Mouse (Mus musculus) limb, embryonic 11.5 days (tissue): Measurements from ENCODE around the gene Gabrb2. TPM values are rescaled to one million over a fixed set of nuclear protein-coding genes. Genes with fewer than 3 reads are reported as not detected.

ENCODE experiments used
- ATAC-seq: fragments of 200-750 bp; cut with Nextera tagmentation; 2 replicates; pipeline ENCODE4 v1.8.0; 2017; ENCODE audit warnings: low read depth; ENCODE audit not compliant: insufficient number of reproducible peaks, low FRiP score, low TSS enrichment
- DNase-seq: peaks from one replicate; pipeline ENCODE4 v3.0.0-alpha.2; 2015; ENCODE audit warnings: low spot score
- H3K27ac ChIP-seq: fragments of 300-500 bp; sonication (generic); replicated peaks from 2 replicates; pipeline ENCODE4 v1.5.1; 2014; ENCODE audit warnings: low read depth, mild to moderate bottlenecking, low read length
- H3K27me3 ChIP-seq: fragments of 300-500 bp; sonication (generic); 2 replicates; pipeline ENCODE4 v1.6.1; 2014; ENCODE audit warnings: mild to moderate bottlenecking, low read length, mixed read lengths; ENCODE audit not compliant: control insufficient read depth, insufficient read depth
- H3K36me3 ChIP-seq: fragments of 300-500 bp; sonication (generic); 2 replicates; pipeline ENCODE4 v1.6.1; 2014; ENCODE audit warnings: mild to moderate bottlenecking, low read length, moderate library complexity, mixed read lengths; ENCODE audit not compliant: control insufficient read depth, insufficient read depth
- H3K4me1 ChIP-seq: fragments of 300-500 bp; sonication (generic); 2 replicates; pipeline ENCODE4 v1.6.1; 2014; ENCODE audit warnings: low read length, mixed read lengths; ENCODE audit not compliant: control insufficient read depth, insufficient read depth
- H3K4me2 ChIP-seq: fragments of 300-500 bp; sonication (generic); 2 replicates; pipeline ENCODE4 v1.6.1; 2014; ENCODE audit warnings: low read depth, mild to moderate bottlenecking, moderate library complexity; ENCODE audit not compliant: severe bottlenecking
- H3K4me3 ChIP-seq: fragments of 300-500 bp; sonication (generic); 2 replicates; pipeline ENCODE4 v1.5.1; 2014; ENCODE audit warnings: low read depth, low read length
- H3K9ac ChIP-seq: fragments of 300-500 bp; sonication (generic); 2 replicates; pipeline ENCODE4 v1.6.1; 2014; ENCODE audit warnings: mild to moderate bottlenecking, low read length
- H3K9me3 ChIP-seq: fragments of 300-500 bp; sonication (generic); 2 replicates; pipeline ENCODE4 v1.6.1; 2016; ENCODE audit warnings: low read length; ENCODE audit not compliant: control insufficient read depth
- WGBS: fragments of 180-500 bp; shearing (Covaris S2); extraction: QIAGEN DNeasy Blood & Tissue Kit; methylation state at CpG from one replicate; pipeline ENCODE4 v1.1.7; 2014; 5-methylcytosine and 5-hydroxymethylcytosine counted together
- polyA plus RNA-seq: library from polyadenylated mRNA; unstranded; fragments of >200 nt; fragmentation: Nextera tagmentation; extraction: Ambion mirVana; gene quantifications from 2 replicates; pipeline ENCODE4 v1.2.1, GENCODE M21; 2014

Gene Gabrb2
- polyA plus RNA-seq, 1 experiment from 2014 or later, result 0.49 TPM

DNA sequence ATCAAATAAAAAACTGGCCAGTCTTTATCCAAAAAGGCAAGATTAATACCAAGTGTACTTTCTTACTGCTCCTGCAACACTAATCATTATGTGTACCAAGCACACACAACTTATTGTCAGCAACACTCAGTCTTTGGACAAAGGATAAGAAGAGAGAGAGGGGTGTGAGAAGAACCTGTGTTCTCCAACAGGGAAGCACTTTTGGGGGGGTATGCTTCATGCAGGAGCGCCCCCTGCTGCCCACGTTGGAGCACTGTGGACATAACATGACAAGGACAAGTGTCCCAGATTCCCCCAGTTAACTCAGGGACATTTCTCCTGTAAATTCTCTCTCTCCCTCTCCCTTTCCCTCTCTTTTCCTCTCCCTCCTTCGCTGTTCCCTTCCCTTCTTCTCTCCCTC lies 3.7 kb downstream of the Gabrb2 start:
- no peak overlapping the region for H3K4me3 ChIP-seq
- 0% methylated on average over 3 of the region's 3 CpGs for WGBS

GRCm38 (mm10) chr11:42431495-42431894 lies 11.9 kb downstream of the Gabrb2 start:
- H3K36me3 ChIP-seq, result no peaks in the 10 kb centered on the region
- no peak overlapping the region for H3K27ac ChIP-seq
- no peaks in the 10 kb centered on the region for H3K4me1 ChIP-seq
- no peaks in the 10 kb centered on the region for H3K27me3 ChIP-seq
- DNase-seq (no peak), ATAC-seq (no peak)
- no peak overlapping the region for H3K9ac ChIP-seq
- no peak overlapping the region for H3K4me3 ChIP-seq
- no peak overlapping the region for H3K4me2 ChIP-seq
- no peaks in the 10 kb centered on the region for H3K9me3 ChIP-seq

More for the DNA sequence above, 3.7 kb downstream of the Gabrb2 start:
- Histone ChIP-seq H3K9ac (no peak overlapping the region), H3K27me3 (no peaks in the 10 kb centered on the region), H3K9me3 (no peaks in the 10 kb centered on the region), H3K27ac (no peak overlapping the region), H3K4me2 (no peak overlapping the region), H3K4me1 (no peaks in the 10 kb centered on the region), H3K36me3 (no peaks in the 10 kb centered on the region)
- ATAC-seq, result no peak
- DNase-seq, result peak; percentile 66

DNA sequence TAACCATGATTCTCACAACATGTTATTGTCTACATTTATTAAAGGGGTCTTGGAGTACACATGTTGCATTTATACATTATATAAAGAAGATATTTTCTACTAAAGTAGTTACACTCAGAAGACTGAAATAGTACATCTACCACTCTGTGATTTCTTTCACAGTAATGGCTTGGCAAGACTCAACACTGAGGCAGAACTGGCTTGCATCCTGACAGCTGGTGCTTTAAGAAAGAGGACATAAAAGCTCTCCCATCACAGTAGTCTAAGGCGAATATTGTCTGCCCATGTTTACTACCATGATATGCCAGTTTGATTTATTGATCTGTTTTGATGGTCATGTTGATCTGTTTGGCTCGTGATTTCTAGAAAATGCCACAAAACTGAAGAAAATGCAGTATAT lies 19.4 kb downstream of the Gabrb2 start:
- Histone ChIP-seq H3K9ac (no peak overlapping the region), H3K4me1 (no peaks in the 10 kb centered on the region), H3K27me3 (no peaks in the 10 kb centered on the region), H3K4me2 (no peak overlapping the region), H3K36me3 (no peaks in the 10 kb centered on the region), H3K27ac (no peak overlapping the region), H3K4me3 (no peak overlapping the region), H3K9me3 (no peaks in the 10 kb centered on the region)
- ATAC-seq, result no peak
- WGBS, result 87% methylated on average over 2 of the region's 2 CpGs
- no peak for DNase-seq

GRCm38 (mm10) chr11:42443641-42444040 lies 24.1 kb downstream of the Gabrb2 start:
- Histone ChIP-seq H3K36me3 (no peaks in the 10 kb centered on the region), H3K27ac (no peak overlapping the region), H3K4me2 (no peak overlapping the region), H3K4me3 (no peak overlapping the region), H3K4me1 (no peaks in the 10 kb centered on the region), H3K27me3 (no peaks in the 10 kb centered on the region), H3K9me3 (no peaks in the 10 kb centered on the region), H3K9ac (no peak overlapping the region)
- no peak for DNase-seq
- no peak for ATAC-seq

DNA sequence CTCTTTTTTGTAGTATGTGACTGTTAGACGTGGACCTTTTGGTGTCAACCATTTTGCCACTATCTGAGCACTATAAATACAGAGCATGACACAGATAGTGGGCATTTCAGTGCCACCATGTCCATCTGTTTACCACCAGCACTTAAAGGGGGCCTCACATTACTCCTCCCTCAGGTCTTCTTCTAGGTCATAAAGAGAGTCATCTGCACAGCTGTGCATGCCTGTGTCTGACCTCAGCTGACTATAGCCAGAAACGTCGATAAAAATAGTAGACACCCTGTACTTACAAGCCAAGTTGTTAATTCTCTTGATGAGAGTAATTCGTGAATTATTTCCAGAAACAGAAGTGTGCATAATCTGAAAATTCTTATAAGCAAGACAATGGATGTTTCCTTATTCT lies 29.4 kb downstream of the Gabrb2 start:
- 79% methylated on average over 4 of the region's 4 CpGs for WGBS
- no peak overlapping the region for H3K9ac ChIP-seq
- no peak overlapping the region for H3K4me3 ChIP-seq
- no peak overlapping the region for H3K4me2 ChIP-seq
- H3K4me1 ChIP-seq, result no peaks in the 10 kb centered on the region
- ATAC-seq (no peak), DNase-seq (no peak)
- no peaks in the 10 kb centered on the region for H3K36me3 ChIP-seq
- no peaks in the 10 kb centered on the region for H3K9me3 ChIP-seq
- no peak overlapping the region for H3K27ac ChIP-seq
- H3K27me3 ChIP-seq, result no peaks in the 10 kb centered on the region

- no peak for ATAC-seq
- WGBS, result 81% methylated on average over 1 of the region's 1 CpGs
These were observed 44.6 kb downstream of the Gabrb2 start for GRCm38 (mm10) chr11:42464136-42464535.

GRCm38 (mm10) chr11:42468381-42468780 lies 48.8 kb downstream of the Gabrb2 start:
- Histone ChIP-seq H3K9me3 (no peaks in the 10 kb centered on the region), H3K36me3 (no peaks in the 10 kb centered on the region), H3K27me3 (no peaks in the 10 kb centered on the region), H3K4me3 (no peak overlapping the region), H3K9ac (no peak overlapping the region), H3K4me2 (no peak overlapping the region), H3K27ac (no peak overlapping the region), H3K4me1 (no peaks in the 10 kb centered on the region)
- ATAC-seq, result no peak
- DNase-seq, result no peak
- 86% methylated on average over 3 of the region's 3 CpGs for WGBS

More at GRCm38 (mm10) chr11:42464136-42464535, 44.6 kb downstream of the Gabrb2 start:
- H3K27me3 ChIP-seq, result no peaks in the 10 kb centered on the region
- no peaks in the 10 kb centered on the region for H3K36me3 ChIP-seq
- no peaks in the 10 kb centered on the region for H3K9me3 ChIP-seq
- H3K4me1 ChIP-seq, result no peaks in the 10 kb centered on the region
- no peak for DNase-seq
- H3K4me3 ChIP-seq, result no peak overlapping the region
- no peak overlapping the region for H3K9ac ChIP-seq
- H3K27ac ChIP-seq, result no peak overlapping the region
- no peak overlapping the region for H3K4me2 ChIP-seq

GRCm38 (mm10) chr11:42474523-42474922 lies 55.0 kb downstream of the Gabrb2 start:
- Histone ChIP-seq H3K27me3 (no peaks in the 10 kb centered on the region), H3K9ac (no peak overlapping the region), H3K9me3 (no peaks in the 10 kb centered on the region), H3K4me3 (no peak overlapping the region), H3K27ac (no peak overlapping the region), H3K36me3 (no peaks in the 10 kb centered on the region), H3K4me1 (no peaks in the 10 kb centered on the region), H3K4me2 (no peak overlapping the region)
- WGBS, result 92% methylated on average over 3 of the region's 3 CpGs
- no peak for ATAC-seq
- no peak for DNase-seq

- H3K27me3 ChIP-seq, result no peaks in the 10 kb centered on the region
- ATAC-seq (no peak), DNase-seq (no peak)
- H3K4me3 ChIP-seq, result no peak overlapping the region
- H3K9me3 ChIP-seq, result no peaks in the 10 kb centered on the region
- H3K27ac ChIP-seq, result no peak overlapping the region
- no peaks in the 10 kb centered on the region for H3K36me3 ChIP-seq
- no peak overlapping the region for H3K4me2 ChIP-seq
- no peak overlapping the region for H3K9ac ChIP-seq
- no peaks in the 10 kb centered on the region for H3K4me1 ChIP-seq
These were observed 68.1 kb downstream of the Gabrb2 start for GRCm38 (mm10) chr11:42487625-42488024.
